Mouse (Mus musculus) embryonic facial prominence, embryonic 11.5 days (tissue): Measurements from ENCODE around the gene Crybb2. TPM values are rescaled to one million over a fixed set of nuclear protein-coding genes. Genes with fewer than 3 reads are reported as not detected.

Experiments
- ATAC-seq: fragments of 200-750 bp; cut with Nextera tagmentation; replicated peaks from 2 replicates; pipeline ENCODE4 v1.8.0; 2017; ENCODE audit warnings: low read depth; ENCODE audit not compliant: insufficient number of reproducible peaks, low FRiP score, low TSS enrichment
- DNase-seq: peaks from one replicate; pipeline ENCODE4 v3.0.0-alpha.2; 2015; ENCODE audit warnings: low spot score
- H3K27ac ChIP-seq: fragments of 300-500 bp; sonication (generic); replicated peaks from 2 replicates; pipeline ENCODE4 v1.5.1; 2014; ENCODE audit warnings: mild to moderate bottlenecking, low read depth, low read length, control low read depth
- H3K27me3 ChIP-seq: fragments of 300-500 bp; sonication (generic); 2 replicates; pipeline ENCODE4 v1.6.1; 2014; ENCODE audit warnings: mild to moderate bottlenecking, low read length, moderate library complexity, mixed read lengths; ENCODE audit not compliant: control insufficient read depth, insufficient read depth
- H3K36me3 ChIP-seq: fragments of 300-500 bp; sonication (generic); replicated peaks from 2 replicates; pipeline ENCODE4 v1.6.1; 2014; ENCODE audit warnings: low read depth, mild to moderate bottlenecking, low read length, moderate library complexity, mixed read lengths; ENCODE audit not compliant: control insufficient read depth, insufficient read depth
- H3K4me1 ChIP-seq: fragments of 300-500 bp; sonication (generic); 2 replicates; pipeline ENCODE4 v1.6.1; 2014; ENCODE audit warnings: low read length, mixed read lengths; ENCODE audit not compliant: control insufficient read depth, insufficient read depth
- H3K4me2 ChIP-seq: fragments of 300-500 bp; sonication (generic); 2 replicates; pipeline ENCODE4 v1.6.1; 2014; ENCODE audit warnings: low read depth, mild to moderate bottlenecking, control low read depth, low read length, moderate library complexity
- H3K4me3 ChIP-seq: fragments of 300-500 bp; sonication (generic); 2 replicates; pipeline ENCODE4 v1.5.1; 2014; ENCODE audit warnings: low read depth, low read length, control low read depth
- H3K9ac ChIP-seq: fragments of 300-500 bp; sonication (generic); replicated peaks from 2 replicates; pipeline ENCODE4 v1.6.1; 2014; ENCODE audit warnings: mild to moderate bottlenecking, control low read depth, low read length
- H3K9me3 ChIP-seq: fragments of 300-500 bp; sonication (generic); replicated peaks from 2 replicates; pipeline ENCODE4 v1.6.1; 2016; ENCODE audit warnings: mild to moderate bottlenecking, low read length, inconsistent platforms, mixed read lengths; ENCODE audit not compliant: control insufficient read depth
- WGBS: fragments of 180-500 bp; shearing (Covaris S2); extraction: QIAGEN DNeasy Blood & Tissue Kit; methylation state at CpG from one replicate; pipeline ENCODE4 v1.1.7; 2014; 5-methylcytosine and 5-hydroxymethylcytosine counted together
- polyA plus RNA-seq: library from polyadenylated mRNA; unstranded; fragments of >200 nt; fragmentation: Nextera tagmentation; extraction: Ambion mirVana; gene quantifications from 2 replicates; pipeline ENCODE4 v1.2.1, GENCODE M21; 2014

Gene Crybb2
- polyA plus RNA-seq, 1 experiment from 2014 or later: not detected

GRCm38 (mm10) chr5:113024154-113024764 is 45.7 kb downstream of the Crybb2 start:
- H3K27ac ChIP-seq: no peak overlapping the region
- no peaks in the 10 kb centered on the region for H3K27me3 ChIP-seq
- no peak overlapping the region for H3K4me3 ChIP-seq
- peak overlapping the region; percentile 39; the same call in 1 of the 2 replicates for H3K9ac ChIP-seq
- peak; percentile 41 for DNase-seq
- 36% methylated on average over 18 of the region's 18 CpGs for WGBS
- H3K9me3 ChIP-seq: no peaks in the 10 kb centered on the region
- H3K36me3 ChIP-seq: no peaks in the 10 kb centered on the region
- no peaks in the 10 kb centered on the region for H3K4me1 ChIP-seq
- no peak for ATAC-seq
- no peak overlapping the region for H3K4me2 ChIP-seq

- no peak overlapping the region for H3K4me3 ChIP-seq
- no peak overlapping the region for H3K27ac ChIP-seq
- H3K9me3 ChIP-seq: no peaks in the 10 kb centered on the region
- peaks cover 3% of the 10 kb centered on the region; the same call in 1 of the 2 replicates for H3K4me1 ChIP-seq
- WGBS: 65% methylated on average over 8 of the region's 8 CpGs
- no peak for ATAC-seq
- H3K9ac ChIP-seq: no peak overlapping the region
- H3K4me2 ChIP-seq: no peak overlapping the region
- no peaks in the 10 kb centered on the region for H3K36me3 ChIP-seq
- H3K27me3 ChIP-seq: no peaks in the 10 kb centered on the region; the same call in 1 of the 2 replicates
- DNase-seq: no peak
Measured at GRCm38 (mm10) chr5:113018190-113018589, 51.7 kb downstream of the Crybb2 start.

GRCm38 (mm10) chr5:113017004-113017403 is 52.9 kb downstream of the Crybb2 start:
- ATAC-seq (no peak), DNase-seq (no peak)
- H3K4me2 ChIP-seq: no peak overlapping the region
- WGBS: 100% methylated on average over 1 of the region's 1 CpGs
- H3K27ac ChIP-seq: no peak overlapping the region
- H3K36me3 ChIP-seq: no peaks in the 10 kb centered on the region
- peaks cover 3% of the 10 kb centered on the region; the same call in 1 of the 2 replicates for H3K4me1 ChIP-seq
- no peaks in the 10 kb centered on the region for H3K9me3 ChIP-seq
- H3K9ac ChIP-seq: no peak overlapping the region
- no peaks in the 10 kb centered on the region; the same call in 1 of the 2 replicates for H3K27me3 ChIP-seq
- no peak overlapping the region for H3K4me3 ChIP-seq

- no peaks in the 10 kb centered on the region for H3K9me3 ChIP-seq
- WGBS: 4% methylated on average over 40 of the region's 52 CpGs
- peak within 1 kb of the TSS; percentile 74 for H3K9ac ChIP-seq
- peak within 1 kb of the TSS; percentile 61 for H3K4me3 ChIP-seq
- H3K4me1 ChIP-seq: peaks cover 3% of the 10 kb centered on the region; the same call in 1 of the 2 replicates
- H3K27me3 ChIP-seq: no peaks in the 10 kb centered on the region; the same call in 1 of the 2 replicates
- ATAC-seq (peak; percentile 63), DNase-seq (peak; percentile 74)
- H3K4me2 ChIP-seq: peak within 1 kb of the TSS; percentile 72
- no peak within 1 kb of the TSS for H3K27ac ChIP-seq
- H3K36me3 ChIP-seq: no peaks in the 10 kb centered on the region
Measured at GRCm38 (mm10) chr5:113015236-113016061, 54.5 kb downstream of the Crybb2 start, which contains the start of gene Grk3. TSS of gene Grk3 (minus strand) at chr5:113015791.

- Histone ChIP-seq H3K4me3 (peak overlapping the region; percentile 61), H3K4me1 (peaks cover 3% of the 10 kb centered on the region; the same call in 1 of the 2 replicates), H3K9ac (peak overlapping the region; percentile 74), H3K27ac (no peak overlapping the region), H3K36me3 (no peaks in the 10 kb centered on the region), H3K9me3 (no peaks in the 10 kb centered on the region), H3K27me3 (no peaks in the 10 kb centered on the region; the same call in 1 of the 2 replicates), H3K4me2 (peak overlapping the region; percentile 72)
- DNase-seq (peak; percentile 36), ATAC-seq (peak; percentile 41; the same call in 1 of the 2 replicates)
- 6% methylated on average over 14 of the region's 14 CpGs for WGBS
Measured at GRCm38 (mm10) chr5:113014808-113015235, 55.1 kb downstream of the Crybb2 start.

- peak overlapping the region; percentile 61 for H3K4me3 ChIP-seq
- no peak for DNase-seq
- H3K36me3 ChIP-seq: no peaks in the 10 kb centered on the region
- H3K9me3 ChIP-seq: no peaks in the 10 kb centered on the region
- H3K9ac ChIP-seq: no peak overlapping the region
- ATAC-seq: no peak
- no peak overlapping the region for H3K27ac ChIP-seq
- H3K4me2 ChIP-seq: peak overlapping the region; percentile 72
- 62% methylated on average over 16 of the region's 16 CpGs for WGBS
- H3K27me3 ChIP-seq: no peaks in the 10 kb centered on the region; the same call in 1 of the 2 replicates
- peaks cover 3% of the 10 kb centered on the region; the same call in 1 of the 2 replicates for H3K4me1 ChIP-seq
Measured at GRCm38 (mm10) chr5:113014111-113014807, 55.7 kb downstream of the Crybb2 start.

GRCm38 (mm10) chr5:113011926-113012325 is 58.0 kb downstream of the Crybb2 start:
- H3K4me1 ChIP-seq: peaks cover 3% of the 10 kb centered on the region; the same call in 1 of the 2 replicates
- no peaks in the 10 kb centered on the region for H3K36me3 ChIP-seq
- no peak overlapping the region for H3K27ac ChIP-seq
- H3K4me2 ChIP-seq: no peak overlapping the region
- H3K9ac ChIP-seq: no peak overlapping the region
- no peaks in the 10 kb centered on the region; the same call in 1 of the 2 replicates for H3K27me3 ChIP-seq
- no peaks in the 10 kb centered on the region for H3K9me3 ChIP-seq
- DNase-seq (no peak), ATAC-seq (no peak)
- H3K4me3 ChIP-seq: no peak overlapping the region
- WGBS: 91% methylated on average over 10 of the region's 10 CpGs
